Mouse (Mus musculus): ENCODE data around the gene Kcnab1. TPM values are rescaled to one million over a fixed set of nuclear protein-coding genes. Genes with fewer than 3 reads are reported as not detected.

Gene Kcnab1
- total and polyA plus RNA-seq, 3 experiments = 0.38 to 0.81 (median 0.76) TPM

DNA sequence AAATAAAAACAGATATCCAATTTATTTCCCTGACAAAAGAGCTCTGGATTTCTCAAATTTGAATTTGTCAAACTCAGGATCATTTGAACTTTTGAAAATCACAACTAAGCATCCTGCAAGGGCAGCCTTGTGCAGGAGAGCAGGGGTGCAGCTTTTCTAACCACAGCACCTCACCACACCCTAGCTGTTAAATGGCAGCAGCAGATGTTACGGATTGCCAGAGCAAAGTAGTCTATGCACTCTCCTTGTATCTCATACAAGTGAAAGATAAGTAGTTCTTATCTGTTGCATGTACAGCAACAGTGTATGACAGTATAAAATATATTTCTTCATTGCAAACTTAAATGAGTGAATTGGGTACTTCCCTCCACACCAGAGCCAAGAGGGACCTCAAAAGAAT is 20.4 kb downstream of the Kcnab1 start:
- H3K27me3 ChIP-seq (replicated peaks) = no peaks in the 10 kb centered on the region
- no peaks in the 10 kb centered on the region for H3K36me3 ChIP-seq (replicated peaks in 1 of 2; ENCODE audit: control insufficient read depth in 1 of 2, insufficient read depth in 1 of 2, low read length in 1 of 2)
- no peak for TF ChIP-seq POLR2A (IDR thresholded peaks at IDR 0.05; ENCODE audit: low read depth, low read length)
- TF ChIP-seq JUN (IDR thresholded peaks at IDR 0.05; ENCODE audit: insufficient read depth, low read depth, low read length) = no peak
- no peak for TF ChIP-seq MYC (IDR thresholded peaks at IDR 0.05; ENCODE audit: low read depth, low read length)
- no peak for TF ChIP-seq PAX5 (IDR thresholded peaks at IDR 0.05; ENCODE audit: low read length)
- TF ChIP-seq NELFE (IDR thresholded peaks at IDR 0.05; ENCODE audit: low read depth, low read length) = no peak
- TF ChIP-seq TCF12 (IDR thresholded peaks at IDR 0.05; ENCODE audit: low read depth, low read length) = no peak
- no peak for TF ChIP-seq BHLHE40 (IDR thresholded peaks at IDR 0.05; ENCODE audit: low read depth, low read length)
- TF ChIP-seq MEF2A (IDR thresholded peaks at IDR 0.05; ENCODE audit: borderline replicate concordance, low read depth, low read length) = no peak
- TF ChIP-seq RAD21 (IDR thresholded peaks at IDR 0.05; ENCODE audit: low read depth, low read length) = no peak
- TF ChIP-seq POLR2AphosphoS2 (IDR thresholded peaks at IDR 0.05; ENCODE audit: low read depth, low read length) = no peak
- TF ChIP-seq EP300 (IDR thresholded peaks at IDR 0.05; ENCODE audit: low read length) = no peak
- TF ChIP-seq USF1 (IDR thresholded peaks at IDR 0.05; ENCODE audit: low read depth, low read length) = no peak
- no peak for TF ChIP-seq HCFC1 (IDR thresholded peaks at IDR 0.05; ENCODE audit: low read depth, low read length)
- no peak for TF ChIP-seq KAT2A (IDR thresholded peaks at IDR 0.05; ENCODE audit: insufficient replicate concordance, low read length)
- no peak for TF ChIP-seq TBP (conservative IDR thresholded peaks at IDR 0.05; ENCODE audit: low read depth, low read length)
- no peak for TF ChIP-seq ZC3H11A (IDR thresholded peaks at IDR 0.05; ENCODE audit: low read depth, low read length)
- dilution Hi-C loops (cut with MboI; ENCODE audit: extremely low pct_ligation_motif_present, extremely low pct_unique_long_range_greater_than_20kb, low sequenced_read_pairs) = no loop called here
- no peaks in the 10 kb centered on the region for H3K9me3 ChIP-seq (replicated peaks; ENCODE audit: low read length)
- H3K9ac ChIP-seq (ENCODE audit: insufficient read depth, low read depth) = no peak overlapping the region
- in situ Hi-C loops (cut with MboI; ENCODE audit: low pct_ligation_motif_present, low pct_unique_long_range_greater_than_20kb, low sequenced_read_pairs) = no loop called here
- peaks cover 0 to 6% of the 10 kb centered on the region in 2 experiments; a peak in 1 of 4 replicates for H3K4me1 ChIP-seq (ENCODE audit: control insufficient read depth in 1 of 2, insufficient read depth in 2 of 2)
- DNase-seq (ENCODE audit: extremely low read depth) = no peak
- no peak overlapping the region for H3K4me3 ChIP-seq (replicated peaks in 1 of 3; ENCODE audit: low read depth in 2 of 3, low read length in 2 of 3, poor library complexity in 1 of 3)
- no peak overlapping the region for H3K4me2 ChIP-seq (ENCODE audit: insufficient read depth, low read depth, poor library complexity, severe bottlenecking)
- no peaks in the 10 kb centered on the region for H3K79me2 ChIP-seq (replicated peaks; ENCODE audit: control insufficient read depth, extremely low read depth, insufficient read depth, poor library complexity, severe bottlenecking)
- H3K27ac ChIP-seq (ENCODE audit: insufficient read depth, low read depth) = no peak overlapping the region

DNA sequence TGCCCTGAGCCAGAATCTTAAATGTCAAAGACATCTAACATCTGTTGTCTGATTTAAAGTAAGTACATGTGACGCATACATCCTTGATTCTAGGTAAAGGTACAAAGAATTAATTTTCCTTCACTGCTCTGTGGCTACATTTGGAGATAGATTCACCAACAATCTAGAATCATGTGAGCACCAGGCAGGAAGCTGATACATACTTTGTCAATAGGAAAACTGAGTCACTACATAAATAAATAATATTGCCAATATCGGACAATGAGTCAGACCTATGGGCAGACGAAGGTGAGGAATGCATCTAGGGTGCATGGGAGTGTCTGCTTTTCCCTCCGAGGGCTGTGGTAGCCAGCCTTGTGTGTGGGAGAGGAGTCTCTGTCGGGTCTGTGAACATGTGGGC is 25.7 kb downstream of the Kcnab1 start:
- dilution Hi-C loops (cut with MboI; ENCODE audit: extremely low pct_ligation_motif_present, extremely low pct_unique_long_range_greater_than_20kb, low sequenced_read_pairs) (no loop called here), in situ Hi-C loops (cut with MboI; ENCODE audit: low pct_ligation_motif_present, low pct_unique_long_range_greater_than_20kb, low sequenced_read_pairs) (no loop called here)
- no peaks in the 10 kb centered on the region for H3K36me3 ChIP-seq (replicated peaks in 1 of 2; ENCODE audit: control insufficient read depth in 1 of 2, insufficient read depth in 1 of 2, low read length in 1 of 2)
- peaks cover 0 to 11% of the 10 kb centered on the region in 2 experiments; a peak in 2 of 4 replicates for H3K4me1 ChIP-seq (ENCODE audit: control insufficient read depth in 1 of 2, insufficient read depth in 2 of 2)
- no peaks in the 10 kb centered on the region for H3K9me3 ChIP-seq (replicated peaks; ENCODE audit: low read length)
- no peaks in the 10 kb centered on the region for H3K79me2 ChIP-seq (replicated peaks; ENCODE audit: control insufficient read depth, extremely low read depth, insufficient read depth, poor library complexity, severe bottlenecking)
- TF ChIP-seq CHD2 (IDR thresholded peaks at IDR 0.05; ENCODE audit: low read length) (no peak), MAZ (IDR thresholded peaks at IDR 0.05; ENCODE audit: low read depth, low read length) (no peak), ZNF384 (IDR thresholded peaks at IDR 0.05; ENCODE audit: low read depth, low read length) (no peak), POLR2A (IDR thresholded peaks at IDR 0.05; ENCODE audit: low read depth, low read length) (no peak), MAFK (IDR thresholded peaks at IDR 0.05; ENCODE audit: insufficient replicate concordance, low read length) (no peak), HCFC1 (IDR thresholded peaks at IDR 0.05; ENCODE audit: low read depth, low read length) (no peak), ZC3H11A (IDR thresholded peaks at IDR 0.05; ENCODE audit: low read depth, low read length) (no peak), GABPA (IDR thresholded peaks at IDR 0.05; ENCODE audit: insufficient replicate concordance, low read depth, low read length) (no peak), JUND (conservative IDR thresholded peaks at IDR 0.05; ENCODE audit: low read depth, low read length) (no peak), ZMIZ1 (IDR thresholded peaks at IDR 0.05; ENCODE audit: low read depth, low read length) (no peak), CTCF (conservative IDR thresholded peaks at IDR 0.05 in 1 of 2, IDR thresholded peaks at IDR 0.05 in 1 of 2; ENCODE audit: low read depth in 2 of 2, low read length in 2 of 2) (no peak), JUN (IDR thresholded peaks at IDR 0.05; ENCODE audit: insufficient read depth, low read depth, low read length) (no peak), KAT2A (IDR thresholded peaks at IDR 0.05; ENCODE audit: insufficient replicate concordance, low read length) (no peak), E2F4 (IDR thresholded peaks at IDR 0.05; ENCODE audit: insufficient replicate concordance, low read depth, low read length) (no peak), SIN3A (IDR thresholded peaks at IDR 0.05; ENCODE audit: low read length) (no peak), IRF4 (IDR thresholded peaks at IDR 0.05; ENCODE audit: low read depth, low read length) (no peak)
- H3K27ac ChIP-seq (ENCODE audit: insufficient read depth, low read depth) = no peak overlapping the region
- H3K27me3 ChIP-seq (replicated peaks) = no peaks in the 10 kb centered on the region
- no peak for DNase-seq (ENCODE audit: extremely low read depth)
- no peak overlapping the region for H3K9ac ChIP-seq (ENCODE audit: insufficient read depth, low read depth)
- H3K4me2 ChIP-seq (ENCODE audit: insufficient read depth, low read depth, poor library complexity, severe bottlenecking) = no peak overlapping the region
- no peak overlapping the region for H3K4me3 ChIP-seq (replicated peaks in 1 of 3; ENCODE audit: low read depth in 2 of 3, low read length in 2 of 3, poor library complexity in 1 of 3)
